Mouse (Mus musculus): ENCODE measurements around the gene Dnpep. TPM values are rescaled to one million over a fixed set of nuclear protein-coding genes. Genes with fewer than 3 reads are reported as not detected.

Dnpep gene
- polyA plus RNA-seq, 1 experiment: not detected

DNA sequence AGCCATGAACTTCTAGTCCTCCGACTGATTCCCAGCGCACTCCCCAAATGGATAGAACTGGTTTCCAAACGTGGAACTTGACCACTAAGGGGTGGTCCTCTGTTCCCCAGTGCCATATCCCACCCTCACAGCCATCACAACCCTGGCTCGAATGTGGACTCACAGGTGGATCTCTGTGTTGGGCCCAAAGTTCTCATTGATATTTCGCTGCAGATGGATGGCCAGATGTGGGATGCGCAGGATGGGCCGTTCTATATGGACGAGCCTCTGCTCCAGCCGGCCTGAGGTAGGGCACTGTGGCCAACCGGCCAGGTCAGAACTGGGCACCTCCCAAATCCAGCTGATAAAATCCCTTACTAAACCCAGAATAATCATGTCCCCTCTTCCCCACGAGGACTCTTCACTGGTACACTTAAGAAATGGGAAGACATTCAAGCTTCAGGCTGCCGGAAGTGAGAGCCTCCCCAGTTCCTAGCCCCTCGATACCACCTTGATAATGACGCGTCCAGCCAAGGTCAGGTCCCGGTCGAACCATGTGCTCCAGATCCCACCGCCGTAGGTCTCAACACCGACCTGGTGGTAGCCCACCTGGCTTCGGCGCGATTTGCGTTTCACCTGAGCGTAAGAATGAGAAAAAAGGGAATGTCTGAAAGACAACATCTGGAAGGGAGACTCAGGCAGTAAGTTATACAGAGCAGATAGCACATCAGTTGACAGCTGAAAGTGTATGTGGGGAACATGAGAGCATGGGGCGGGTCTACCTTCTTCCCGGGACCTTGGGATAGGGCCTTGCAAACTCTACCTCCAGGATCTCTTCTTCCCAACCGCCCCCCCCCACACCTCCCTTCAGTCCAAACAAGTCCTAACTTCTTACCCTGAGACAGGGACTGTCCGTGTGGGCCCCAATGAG, 2.1 kb downstream of the Dnpep start:
- 0 out of 2 replicates have a peak overlapping the region, but pooled peaks have one; percentile 94 for H3K4me3 ChIP-seq (ENCODE audit: insufficient read depth, low read depth, low read length)
- peaks cover 11% of the 10 kb centered on the region for H3K4me1 ChIP-seq (ENCODE audit: control insufficient read depth, insufficient read depth, low read length)
- no peak overlapping the region for H3K27ac ChIP-seq (ENCODE audit: insufficient read depth, low read depth, low read length)
- WGBS: 89% methylated on average over 29 of the region's 29 CpGs
- TF ChIP-seq CTCF (IDR thresholded peaks at IDR 0.05; ENCODE audit: insufficient read depth, low read depth, low read length): no peak

DNA sequence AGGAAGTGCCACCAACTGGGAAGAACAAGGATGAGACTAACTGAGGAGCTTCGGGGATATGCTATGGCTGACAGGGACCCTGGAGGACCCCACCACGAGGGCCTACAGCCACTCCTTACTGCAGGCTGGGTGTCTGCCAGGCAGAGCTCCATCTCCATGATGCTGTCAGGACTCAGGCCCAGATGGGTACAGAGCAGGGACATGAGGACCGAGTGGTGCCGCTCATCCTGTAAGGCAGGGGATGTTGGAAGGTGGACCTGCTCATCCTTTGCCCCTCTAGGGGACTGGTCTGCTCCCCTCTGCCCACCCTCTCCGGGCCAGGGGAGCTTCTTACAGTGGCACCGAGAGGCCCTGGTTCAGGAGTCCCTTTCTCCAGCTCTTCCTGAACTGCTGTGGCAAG, 2.8 kb downstream of the Dnpep start:
- TF ChIP-seq POLR2A (IDR thresholded peaks at IDR 0.05; ENCODE audit: insufficient read depth, low read depth, low read length): no peak
- no peak for TF ChIP-seq CTCF (IDR thresholded peaks at IDR 0.05; ENCODE audit: insufficient read depth, low read depth, low read length)
- 92% methylated on average over 6 of the region's 6 CpGs for WGBS
- no peak overlapping the region for H3K4me3 ChIP-seq (ENCODE audit: insufficient read depth, low read depth, low read length)

DNA sequence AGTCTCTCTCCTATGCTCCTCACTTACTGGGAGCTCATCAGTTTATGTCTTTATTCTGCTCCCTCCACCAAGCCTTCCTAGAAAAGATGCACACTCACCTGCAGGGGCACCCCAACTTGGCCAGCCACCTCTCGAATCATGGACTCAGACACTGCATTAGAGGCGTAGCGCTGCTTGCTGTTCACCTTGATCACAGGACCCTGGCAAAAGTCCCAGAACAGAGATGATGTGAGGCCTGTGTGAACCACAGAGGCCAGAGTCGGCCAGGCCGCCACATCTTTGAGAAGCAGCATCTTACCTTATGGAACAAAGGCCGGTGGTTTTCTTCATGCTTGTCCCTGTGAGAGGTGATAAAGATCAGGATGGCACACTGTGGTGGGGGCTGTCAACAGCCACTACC, 6.1 kb downstream of the Dnpep start:
- Histone ChIP-seq H3K4me3 (ENCODE audit: insufficient read depth, low read depth, low read length) (no peak overlapping the region), H3K27ac (ENCODE audit: insufficient read depth, low read depth, low read length) (no peak overlapping the region), H3K4me1 (ENCODE audit: control insufficient read depth, insufficient read depth, low read length) (peaks cover 10% of the 10 kb centered on the region)
- no peak for TF ChIP-seq CTCF (IDR thresholded peaks at IDR 0.05; ENCODE audit: insufficient read depth, low read depth, low read length)
- no peak for TF ChIP-seq POLR2A (IDR thresholded peaks at IDR 0.05; ENCODE audit: insufficient read depth, low read depth, low read length)
- 93% methylated on average over 6 of the region's 6 CpGs for WGBS

More for the DNA sequence above, 2.8 kb downstream of the Dnpep start:
- Histone ChIP-seq H3K27ac (ENCODE audit: insufficient read depth, low read depth, low read length) (no peak overlapping the region), H3K4me1 (ENCODE audit: control insufficient read depth, insufficient read depth, low read length) (peaks cover 11% of the 10 kb centered on the region)

DNA sequence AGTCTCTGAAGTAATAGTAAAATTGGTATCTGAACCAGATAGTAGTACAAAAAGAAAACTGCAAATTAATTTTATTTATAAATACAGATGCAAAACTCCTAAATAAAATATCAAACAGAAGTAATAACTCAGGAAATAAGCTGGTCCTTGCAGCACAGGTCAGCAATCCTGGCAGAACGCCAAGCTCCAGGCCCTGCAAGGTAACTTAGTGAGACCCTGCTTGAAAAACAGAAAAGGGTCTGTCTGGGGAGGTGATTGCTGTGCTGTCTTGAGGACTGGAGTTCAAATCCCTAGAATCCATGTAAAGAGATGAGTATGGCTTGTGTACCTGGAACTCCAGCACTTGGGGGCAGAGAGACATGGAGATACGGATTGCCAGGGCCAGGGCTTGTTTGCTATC, 13.1 kb downstream of the Dnpep start:
- Histone ChIP-seq H3K27ac (ENCODE audit: insufficient read depth, low read depth, low read length) (no peak overlapping the region), H3K4me1 (ENCODE audit: control insufficient read depth, insufficient read depth, low read length) (no peaks in the 10 kb centered on the region), H3K4me3 (ENCODE audit: insufficient read depth, low read depth, low read length) (no peak overlapping the region)
- TF ChIP-seq POLR2A (IDR thresholded peaks at IDR 0.05; ENCODE audit: insufficient read depth, low read depth, low read length): no peak
- TF ChIP-seq CTCF (IDR thresholded peaks at IDR 0.05; ENCODE audit: insufficient read depth, low read depth, low read length): no peak
- 79% methylated on average over 2 of the region's 2 CpGs for WGBS

GRCm38 (mm10) chr1:75294294-75294693, 23.5 kb downstream of the Dnpep start:
- 59% methylated on average over 5 of the region's 5 CpGs for WGBS
- Histone ChIP-seq H3K4me1 (ENCODE audit: control insufficient read depth, insufficient read depth, low read length) (peaks cover 29% of the 10 kb centered on the region), H3K27ac (ENCODE audit: insufficient read depth, low read depth, low read length) (no peak overlapping the region), H3K4me3 (ENCODE audit: insufficient read depth, low read depth, low read length) (no peak overlapping the region)
- no peak for TF ChIP-seq CTCF (IDR thresholded peaks at IDR 0.05; ENCODE audit: insufficient read depth, low read depth, low read length)
- no peak for TF ChIP-seq POLR2A (IDR thresholded peaks at IDR 0.05; ENCODE audit: insufficient read depth, low read depth, low read length)

- 88% methylated on average over 5 of the region's 5 CpGs for WGBS
- TF ChIP-seq CTCF (IDR thresholded peaks at IDR 0.05; ENCODE audit: insufficient read depth, low read depth, low read length) (no peak), POLR2A (IDR thresholded peaks at IDR 0.05; ENCODE audit: insufficient read depth, low read depth, low read length) (no peak)
- Histone ChIP-seq H3K4me3 (ENCODE audit: insufficient read depth, low read depth, low read length) (no peak overlapping the region), H3K27ac (ENCODE audit: insufficient read depth, low read depth, low read length) (peak overlapping the region; percentile 64; the same call in 1 of the 2 replicates), H3K4me1 (ENCODE audit: control insufficient read depth, insufficient read depth, low read length) (peaks cover 33% of the 10 kb centered on the region)
Measured at GRCm38 (mm10) chr1:75293331-75293701, 24.5 kb downstream of the Dnpep start.

GRCm38 (mm10) chr1:75292476-75293330, 25.1 kb downstream of the Dnpep start:
- H3K4me3 ChIP-seq (ENCODE audit: insufficient read depth, low read depth, low read length): no peak overlapping the region
- H3K27ac ChIP-seq (ENCODE audit: insufficient read depth, low read depth, low read length): peak overlapping the region; percentile 64
- 38% methylated on average over 12 of the region's 12 CpGs for WGBS
- TF ChIP-seq CTCF (IDR thresholded peaks at IDR 0.05; ENCODE audit: insufficient read depth, low read depth, low read length): no peak
- TF ChIP-seq POLR2A (IDR thresholded peaks at IDR 0.05; ENCODE audit: insufficient read depth, low read depth, low read length): no peak
- H3K4me1 ChIP-seq (ENCODE audit: control insufficient read depth, insufficient read depth, low read length): peaks cover 33% of the 10 kb centered on the region

- H3K27ac ChIP-seq (ENCODE audit: insufficient read depth, low read depth, low read length): no peak overlapping the region
- H3K4me1 ChIP-seq (ENCODE audit: control insufficient read depth, insufficient read depth, low read length): peaks cover 33% of the 10 kb centered on the region
- H3K4me3 ChIP-seq (ENCODE audit: insufficient read depth, low read depth, low read length): no peak overlapping the region
- WGBS: 91% methylated on average over 8 of the region's 8 CpGs
- TF ChIP-seq POLR2A (IDR thresholded peaks at IDR 0.05; ENCODE audit: insufficient read depth, low read depth, low read length) (no peak), CTCF (IDR thresholded peaks at IDR 0.05; ENCODE audit: insufficient read depth, low read depth, low read length) (no peak)
Measured at GRCm38 (mm10) chr1:75291321-75291720, 26.5 kb downstream of the Dnpep start.

DNA sequence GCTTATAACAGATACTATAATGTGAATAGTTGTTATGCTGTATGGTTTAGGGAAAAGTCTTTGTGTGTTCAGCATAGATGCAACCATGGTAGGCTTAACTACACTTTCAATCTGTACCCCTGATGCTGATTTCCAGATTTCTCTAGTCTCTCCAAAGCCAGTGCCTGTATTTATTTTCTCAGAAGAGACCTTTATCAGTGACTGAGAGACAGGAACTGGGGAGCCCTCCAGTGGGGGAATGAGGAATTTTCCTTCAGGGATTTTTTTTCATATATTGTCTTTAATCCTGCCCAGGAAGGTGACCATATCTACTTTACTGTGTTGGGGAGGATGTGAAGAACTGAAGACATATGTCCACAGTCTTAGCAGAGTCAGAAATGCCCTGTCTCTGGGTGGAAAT, 27.2 kb downstream of the Dnpep start:
- TF ChIP-seq CTCF (IDR thresholded peaks at IDR 0.05; ENCODE audit: insufficient read depth, low read depth, low read length): no peak
- TF ChIP-seq POLR2A (IDR thresholded peaks at IDR 0.05; ENCODE audit: insufficient read depth, low read depth, low read length): no peak
- Histone ChIP-seq H3K4me1 (ENCODE audit: control insufficient read depth, insufficient read depth, low read length) (peaks cover 33% of the 10 kb centered on the region), H3K4me3 (ENCODE audit: insufficient read depth, low read depth, low read length) (no peak overlapping the region), H3K27ac (ENCODE audit: insufficient read depth, low read depth, low read length) (no peak overlapping the region)
